ENCODE assay signal across 28 mouse cellular contexts in the genomic region with DNA sequence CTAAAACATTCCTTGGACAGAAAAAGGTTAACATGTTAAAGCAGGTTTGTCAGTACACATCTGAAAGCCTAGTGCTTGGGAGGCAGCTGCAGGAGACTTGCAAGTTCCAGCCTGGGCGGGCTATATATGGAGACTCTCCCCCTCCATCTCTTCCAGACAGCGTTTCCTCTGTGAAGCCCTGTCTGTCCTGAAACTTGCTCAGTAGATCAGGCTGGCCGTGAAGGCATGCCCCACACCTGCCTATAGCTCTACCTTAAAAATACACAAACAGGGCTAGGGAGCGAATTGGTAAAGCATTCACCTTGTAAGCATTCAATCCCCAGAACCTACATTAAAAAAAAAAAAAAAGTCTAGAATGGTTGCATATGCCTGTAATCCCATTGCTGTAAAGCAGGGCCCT. TPM values are rescaled to one million over a fixed set of nuclear protein-coding genes. Genes with fewer than 3 reads are reported as not detected.
DNase-seq lines count a peak whose midpoint lies in the region; ATAC-seq lines count a peak whose summit lies in the region.
"Had no signal": no experiment of that assay in that cellular context is flagged by ENCODE, and none has a peak within 500 bp of the region (broad histone marks: within the 10 kb centered on the region; RNA-seq: fewer than 3 reads in every experiment).

No protein-coding gene starts in this region.

- no peaks in the 10 kb centered on the region for H3K27me3 ChIP-seq in liver, embryonic 11.5 days (replicated peaks; ENCODE audit: control insufficient read depth, insufficient read depth, low read length)
- H3K27me3 ChIP-seq in limb, embryonic 10.5 days (ENCODE audit: low read depth, poor library complexity, severe bottlenecking) = no peaks in the 10 kb centered on the region
- H3K27me3 ChIP-seq: embryonic facial prominence, embryonic 12.5 days; forebrain, embryonic 13.5 days had no signal

- no peaks in the 10 kb centered on the region for H3K4me1 ChIP-seq in liver, embryonic 11.5 days (replicated peaks; ENCODE audit: control insufficient read depth, insufficient read depth, low read length)
- peaks cover 8% of the 10 kb centered on the region; the same call in 1 of the 2 replicates for H3K4me1 ChIP-seq in limb, embryonic 10.5 days
- H3K4me1 ChIP-seq: embryonic facial prominence, embryonic 12.5 days; forebrain, embryonic 13.5 days had no signal

- ATAC-seq in liver, embryonic 11.5 days (replicated peaks; ENCODE audit: low FRiP score) = no peak
- ATAC-seq: activated CD4-positive, CD25-positive, alpha-beta regulatory T cell, adult 4 months; CD4-positive, CD25-positive, alpha-beta regulatory T cell, adult 4 months; forebrain, embryonic 13.5 days; Patski had no signal

- H3K4me2 ChIP-seq in liver, embryonic 11.5 days = no peak overlapping the region
- H3K4me2 ChIP-seq: embryonic facial prominence, embryonic 12.5 days; forebrain, embryonic 13.5 days had no signal

- H3K9ac ChIP-seq in liver, embryonic 11.5 days (ENCODE audit: low read depth, low read length) = no peak overlapping the region
- H3K9ac ChIP-seq: embryonic facial prominence, embryonic 12.5 days; forebrain, embryonic 13.5 days had no signal

- H3K27ac ChIP-seq in liver, embryonic 11.5 days (ENCODE audit: low read depth, low read length) = no peak overlapping the region
- no peak overlapping the region for H3K27ac ChIP-seq in limb, embryonic 10.5 days
- H3K27ac ChIP-seq: embryonic facial prominence, embryonic 10.5 days; embryonic facial prominence, embryonic 12.5 days; forebrain, embryonic 13.5 days had no signal

- H3K4me3 ChIP-seq in liver, embryonic 11.5 days (ENCODE audit: low read depth, low read length) = no peak overlapping the region
- no peak overlapping the region for H3K4me3 ChIP-seq in limb, embryonic 10.5 days
- H3K4me3 ChIP-seq: embryonic facial prominence, embryonic 10.5 days; embryonic facial prominence, embryonic 12.5 days; forebrain, embryonic 13.5 days had no signal

- H3K36me3 ChIP-seq in liver, embryonic 11.5 days (ENCODE audit: control insufficient read depth, insufficient read depth, low read length) = no peaks in the 10 kb centered on the region
- H3K36me3 ChIP-seq in limb, embryonic 10.5 days = no peaks in the 10 kb centered on the region
- H3K36me3 ChIP-seq: embryonic facial prominence, embryonic 10.5 days; embryonic facial prominence, embryonic 12.5 days; G1E had no signal

- no peaks in the 10 kb centered on the region for H3K9me3 ChIP-seq in liver, embryonic 11.5 days (ENCODE audit: control insufficient read depth, low read length)
- no peaks in the 10 kb centered on the region for H3K9me3 ChIP-seq in limb, embryonic 10.5 days (replicated peaks)
- H3K9me3 ChIP-seq: embryonic facial prominence, embryonic 10.5 days; embryonic facial prominence, embryonic 12.5 days; forebrain, embryonic 13.5 days; G1E had no signal

- WGBS in liver, embryonic 11.5 days = 66% methylated on average over 4 of the region's 4 CpGs
- 87% methylated on average over 4 of the region's 4 CpGs for WGBS in limb, embryonic 10.5 days

- DNase-seq in heart, adult 11 months = peak; percentile 64
- no peak for DNase-seq in heart, postnatal 4 days
- peak; percentile 11 for DNase-seq in liver, embryonic 11.5 days (ENCODE audit: low spot score)
- no peak for DNase-seq in liver
- DNase-seq in testis, postnatal 10 days (ENCODE audit: low spot score) = peak; percentile 22
- DNase-seq in testis, postnatal 14 days (ENCODE audit: low spot score) = no peak
- DNase-seq in limb, embryonic 10.5 days (ENCODE audit: low spot score) = peak; percentile 15
- DNase-seq: adrenal gland, adult 8-10 months; adrenal gland, postnatal 14 days; adrenal gland, postnatal 36 days; B cell, adult 2 months; cerebellum, adult 11-12 months; cerebellum, adult 2 months; cerebellum, adult 9-10 months; cerebellum, postnatal 10 days; cerebellum, postnatal 25 days had no signal

RNA-seq across cellular contexts. Expression of a gene that starts 20.4 kb away (rescaled TPM):
- under 1 TPM; 0.69 to 0.74 TPM for total RNA-seq in heart, postnatal 4 days (2021)
- polyA plus RNA-seq in liver, embryonic 11.5 days (2014; fragmentation: Nextera tagmentation; extraction: Ambion mirVana) = 0.40 TPM in 1 of 2 replicates, not detected in the other
- polyA plus RNA-seq in limb, embryonic 10.5 days (2016; fragmentation: Nextera tagmentation; extraction: Ambion mirVana) = not detected in 2 replicates
- total RNA-seq: adrenal gland, postnatal 14 days; adrenal gland, postnatal 36 days; CH12.LX; G1E had no signal
- polyA plus RNA-seq: activated CD4-positive, CD25-positive, alpha-beta regulatory T cell, adult 4 months; CD4-positive, CD25-positive, alpha-beta regulatory T cell, adult 4 months; cerebellum, adult 2 months; embryonic facial prominence, embryonic 10.5 days; embryonic facial prominence, embryonic 12.5 days; embryonic facial prominence, embryonic 14.5 days; forebrain, embryonic 13.5 days; G1E; Patski had no signal

RNA-seq across cellular contexts. Expression of a gene that starts 23.6 kb away (rescaled TPM):
- not detected for total RNA-seq in heart, postnatal 4 days (2021)
- polyA plus RNA-seq in liver, embryonic 11.5 days (2014; fragmentation: Nextera tagmentation; extraction: Ambion mirVana) = not detected in 2 replicates
- not detected in 2 replicates for polyA plus RNA-seq in limb, embryonic 10.5 days (2016; fragmentation: Nextera tagmentation; extraction: Ambion mirVana)
- total RNA-seq: adrenal gland, adult 18-20 months; adrenal gland, adult 8-10 months; adrenal gland, postnatal 14 days; adrenal gland, postnatal 36 days; CH12.LX had no signal
- polyA plus RNA-seq: CD4-positive, CD25-positive, alpha-beta regulatory T cell, adult 4 months; cortical plate, adult 2 months; embryonic facial prominence, embryonic 10.5 days; embryonic facial prominence, embryonic 12.5 days; embryonic facial prominence, embryonic 14.5 days; forebrain, embryonic 11.5 days; forebrain, embryonic 13.5 days; G1E; Patski had no signal

RNA-seq across cellular contexts. Expression of a gene that starts 40.3 kb away (rescaled TPM):
- total RNA-seq in heart, postnatal 4 days (2021) = 10 to 100 TPM; 14.5 to 15.1 TPM
- polyA plus RNA-seq in liver, embryonic 11.5 days (2014; fragmentation: Nextera tagmentation; extraction: Ambion mirVana) = 32.7 and 42.2 TPM in 2 replicates
- polyA plus RNA-seq in limb, embryonic 10.5 days (2016; fragmentation: Nextera tagmentation; extraction: Ambion mirVana) = 53.2 and 58.5 TPM in 2 replicates

Comparison
In these comparisons a context has a peak if more than half of its experiments do, and no peak if none do; other contexts are left out.
1. DNase-seq: peak in heart, adult 11 months (single experiment), liver, embryonic 11.5 days (single experiment), testis, postnatal 10 days (single experiment) and limb, embryonic 10.5 days (single experiment); none in heart, postnatal 4 days (single experiment), liver (single experiment) and testis, postnatal 14 days (single experiment).